ENCODE assay signal across 15 mouse cellular contexts in the genomic region with DNA sequence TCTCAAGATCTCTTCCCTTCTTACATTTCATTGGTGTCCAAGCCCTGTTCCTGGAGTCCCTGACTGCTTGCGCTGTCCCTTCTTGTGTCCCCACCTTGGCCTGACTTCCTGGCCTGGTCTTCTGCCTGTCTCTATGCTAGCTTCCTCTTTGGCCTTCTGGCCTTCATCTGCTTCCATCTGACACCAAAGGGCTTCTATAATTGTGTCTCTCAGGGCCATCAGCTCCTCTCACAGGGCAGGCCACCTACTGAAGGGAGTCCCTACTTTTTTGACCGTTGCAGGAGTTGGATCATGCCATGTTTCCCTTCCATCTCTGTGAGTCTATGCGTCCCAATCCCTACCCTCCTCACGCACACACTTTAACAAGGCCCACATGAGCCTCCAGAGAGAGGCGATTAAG. TPM values are rescaled to one million over a fixed set of nuclear protein-coding genes. Genes with fewer than 3 reads are reported as not detected.
DNase-seq lines count a peak whose midpoint lies in the region; ATAC-seq and TF ChIP-seq lines count a peak whose summit lies in the region.
"Had no signal": no experiment of that assay in that cellular context is flagged by ENCODE, and none has a peak within 500 bp of the region (broad histone marks: within the 10 kb centered on the region; RNA-seq: fewer than 3 reads in every experiment).

No protein-coding gene starts in this region.

- H3K27me3 ChIP-seq in kidney, embryonic 15.5 days, result no peaks in the 10 kb centered on the region
- no peaks in the 10 kb centered on the region for H3K27me3 ChIP-seq in hindbrain, postnatal 0 days (ENCODE audit: insufficient read depth, low read length)
- H3K27me3 ChIP-seq in kidney, embryonic 14.5 days (ENCODE audit: control insufficient read depth, insufficient read depth, low read length), result no peaks in the 10 kb centered on the region

- no peaks in the 10 kb centered on the region for H3K9me3 ChIP-seq in kidney, embryonic 15.5 days (replicated peaks)
- no peaks in the 10 kb centered on the region for H3K9me3 ChIP-seq in hindbrain, postnatal 0 days (ENCODE audit: low read length)
- H3K9me3 ChIP-seq in kidney, embryonic 14.5 days (ENCODE audit: control insufficient read depth, low read length), result no peaks in the 10 kb centered on the region
- H3K9me3 ChIP-seq: G1E had no signal

- peak; percentile 54 for DNase-seq in cerebellum, adult 9-10 months
- no peak for DNase-seq in cerebellum, adult 8-10 months
- no peak for DNase-seq in kidney, adult 18-20 months
- DNase-seq in A20 (ENCODE audit: low read depth, low spot score), result peak; percentile 27
- DNase-seq in hindbrain, postnatal 0 days (ENCODE audit: low spot score), result no peak
- DNase-seq in ovary, adult 18-20 months (ENCODE audit: low spot score), result no peak

- no peak overlapping the region for H3K27ac ChIP-seq in kidney, embryonic 15.5 days
- H3K27ac ChIP-seq in hindbrain, postnatal 0 days, result peak overlapping the region; percentile 49; the same call in 1 of the 2 replicates
- no peak overlapping the region for H3K27ac ChIP-seq in kidney, embryonic 14.5 days (ENCODE audit: low read depth, low read length)

- 96% methylated on average over 5 of the region's 5 CpGs for WGBS in kidney, embryonic 15.5 days
- WGBS in hindbrain, postnatal 0 days, result 98% methylated on average over 5 of the region's 5 CpGs
- 97% methylated on average over 5 of the region's 5 CpGs for WGBS in kidney, embryonic 14.5 days

- no peak for TF ChIP-seq CTCF in hindbrain, postnatal 0 days (IDR thresholded peaks at IDR 0.05; ENCODE audit: low read depth)

- no peak for ATAC-seq in kidney, embryonic 15.5 days (replicated peaks; ENCODE audit: low FRiP score)
- no peak for ATAC-seq in hindbrain, postnatal 0 days
- ATAC-seq in kidney, embryonic 14.5 days (ENCODE audit: low FRiP score, low TSS enrichment), result no peak

- H3K4me3 ChIP-seq in kidney, embryonic 15.5 days (replicated peaks), result no peak overlapping the region; the same call in 1 of the 2 replicates
- H3K4me3 ChIP-seq in hindbrain, postnatal 0 days (ENCODE audit: low read length), result no peak overlapping the region
- H3K4me3 ChIP-seq in kidney, embryonic 14.5 days (ENCODE audit: low read length), result no peak overlapping the region

- H3K9ac ChIP-seq in kidney, embryonic 15.5 days, result no peak overlapping the region
- no peak overlapping the region for H3K9ac ChIP-seq in hindbrain, postnatal 0 days (replicated peaks; ENCODE audit: low read length)
- H3K9ac ChIP-seq in kidney, embryonic 14.5 days (ENCODE audit: low read depth, low read length), result no peak overlapping the region

- H3K4me2 ChIP-seq in kidney, embryonic 15.5 days, result 0 out of 2 replicates have a peak overlapping the region, but pooled peaks have one; percentile 56
- H3K4me2 ChIP-seq in hindbrain, postnatal 0 days (ENCODE audit: low read depth, low read length), result no peak overlapping the region
- H3K4me2 ChIP-seq in kidney, embryonic 14.5 days (replicated peaks; ENCODE audit: low read depth, low read length), result no peak overlapping the region

- peaks cover 13% of the 10 kb centered on the region for H3K4me1 ChIP-seq in kidney, embryonic 15.5 days
- H3K4me1 ChIP-seq in hindbrain, postnatal 0 days (ENCODE audit: insufficient read depth, low read length), result no peaks in the 10 kb centered on the region
- H3K4me1 ChIP-seq in kidney, embryonic 14.5 days (ENCODE audit: control insufficient read depth, insufficient read depth, low read length), result no peaks in the 10 kb centered on the region

- H3K36me3 ChIP-seq in kidney, embryonic 15.5 days, result peaks cover 28% of the 10 kb centered on the region
- H3K36me3 ChIP-seq in hindbrain, postnatal 0 days (ENCODE audit: insufficient read depth, low read length), result peaks cover 5% of the 10 kb centered on the region
- H3K36me3 ChIP-seq in kidney, embryonic 14.5 days (ENCODE audit: control insufficient read depth, insufficient read depth, low read length), result peaks cover 13% of the 10 kb centered on the region; the same call in 1 of the 2 replicates

RNA-seq across cellular contexts. Expression of a gene that starts 19.9 kb away (rescaled TPM):
- polyA plus RNA-seq in kidney, embryonic 15.5 days (2015; fragmentation: Nextera tagmentation; extraction: Ambion mirVana), result 75.4 and 78.5 TPM in 2 replicates
- 11.1 and 17.8 TPM in 2 replicates for total RNA-seq in hindbrain, postnatal 0 days (2014; rRNA removed)
- polyA plus RNA-seq in hindbrain, postnatal 0 days (2015; fragmentation: Nextera tagmentation; extraction: Ambion mirVana), result 19.0 and 19.6 TPM in 2 replicates
- polyA plus RNA-seq in kidney, embryonic 14.5 days (2014; fragmentation: Nextera tagmentation; extraction: Ambion mirVana), result 61.1 and 73.7 TPM in 2 replicates

RNA-seq across cellular contexts. Expression of a gene that starts 25.4 kb away (rescaled TPM):
- polyA plus RNA-seq in kidney, embryonic 15.5 days (2015; fragmentation: Nextera tagmentation; extraction: Ambion mirVana), result 0.32 TPM in 1 of 2 replicates, not detected in the other
- total RNA-seq in hindbrain, postnatal 0 days (2014; rRNA removed), result not detected in 2 replicates
- polyA plus RNA-seq in hindbrain, postnatal 0 days (2015; fragmentation: Nextera tagmentation; extraction: Ambion mirVana), result not detected in 2 replicates
- polyA plus RNA-seq in kidney, embryonic 14.5 days (2014; fragmentation: Nextera tagmentation; extraction: Ambion mirVana), result not detected in 2 replicates
- total RNA-seq: common myeloid progenitor, adult 5-6 weeks; left cerebral cortex, adult 18-20 months; megakaryocyte, adult 5-6 weeks had no signal
- polyA plus RNA-seq: erythroblast, embryonic 14.5 days; G1E; kidney, adult 2 months; liver, embryonic 16.5 days had no signal

RNA-seq across cellular contexts. Expression of a gene that starts 27.2 kb away (rescaled TPM):
- polyA plus RNA-seq in kidney, embryonic 15.5 days (2015; fragmentation: Nextera tagmentation; extraction: Ambion mirVana), result 0.06 and 0.21 TPM in 2 replicates
- total RNA-seq in hindbrain, postnatal 0 days (2014; rRNA removed), result 0.18 TPM in 1 of 2 replicates, not detected in the other
- polyA plus RNA-seq in hindbrain, postnatal 0 days (2015; fragmentation: Nextera tagmentation; extraction: Ambion mirVana), result not detected in 2 replicates
- 0.14 TPM in 2 replicates for polyA plus RNA-seq in kidney, embryonic 14.5 days (2014; fragmentation: Nextera tagmentation; extraction: Ambion mirVana)
- total RNA-seq: common myeloid progenitor, adult 5-6 weeks; left cerebral cortex, adult 18-20 months; megakaryocyte, adult 5-6 weeks had no signal
- polyA plus RNA-seq: erythroblast, embryonic 14.5 days; G1E; liver, embryonic 16.5 days had no signal

RNA-seq across cellular contexts. Expression of a gene that starts 31.7 kb away (rescaled TPM):
- 0.14 and 0.17 TPM in 2 replicates for polyA plus RNA-seq in kidney, embryonic 15.5 days (2015; fragmentation: Nextera tagmentation; extraction: Ambion mirVana)
- 0.10 and 0.54 TPM in 2 replicates for total RNA-seq in hindbrain, postnatal 0 days (2014; rRNA removed)
- 0.10 TPM in 1 of 2 replicates, not detected in the other for polyA plus RNA-seq in hindbrain, postnatal 0 days (2015; fragmentation: Nextera tagmentation; extraction: Ambion mirVana)
- polyA plus RNA-seq in kidney, embryonic 14.5 days (2014; fragmentation: Nextera tagmentation; extraction: Ambion mirVana), result 0.11 and 0.23 TPM in 2 replicates
- polyA plus RNA-seq: erythroblast, embryonic 14.5 days had no signal

RNA-seq across cellular contexts. Expression of a gene that starts 35.2 kb away (rescaled TPM):
- polyA plus RNA-seq in kidney, embryonic 15.5 days (2015; fragmentation: Nextera tagmentation; extraction: Ambion mirVana), result 11.8 and 14.8 TPM in 2 replicates
- 0.68 TPM in 1 of 2 replicates, not detected in the other for total RNA-seq in hindbrain, postnatal 0 days (2014; rRNA removed)
- polyA plus RNA-seq in hindbrain, postnatal 0 days (2015; fragmentation: Nextera tagmentation; extraction: Ambion mirVana), result 0.54 and 0.89 TPM in 2 replicates
- polyA plus RNA-seq in kidney, embryonic 14.5 days (2014; fragmentation: Nextera tagmentation; extraction: Ambion mirVana), result 12.8 and 13.5 TPM in 2 replicates
- total RNA-seq: common myeloid progenitor, adult 5-6 weeks had no signal

Comparison
In these comparisons a context has a peak if more than half of its experiments do, and no peak if none do; other contexts are left out.
1. DNase-seq: peak in cerebellum, adult 9-10 months (single experiment) and A20 (single experiment); none in cerebellum, adult 8-10 months (single experiment), kidney, adult 18-20 months (single experiment), hindbrain, postnatal 0 days (single experiment) and ovary, adult 18-20 months (single experiment).